Mouse (Mus musculus): ENCODE results near the gene Gnb2.

DNA sequence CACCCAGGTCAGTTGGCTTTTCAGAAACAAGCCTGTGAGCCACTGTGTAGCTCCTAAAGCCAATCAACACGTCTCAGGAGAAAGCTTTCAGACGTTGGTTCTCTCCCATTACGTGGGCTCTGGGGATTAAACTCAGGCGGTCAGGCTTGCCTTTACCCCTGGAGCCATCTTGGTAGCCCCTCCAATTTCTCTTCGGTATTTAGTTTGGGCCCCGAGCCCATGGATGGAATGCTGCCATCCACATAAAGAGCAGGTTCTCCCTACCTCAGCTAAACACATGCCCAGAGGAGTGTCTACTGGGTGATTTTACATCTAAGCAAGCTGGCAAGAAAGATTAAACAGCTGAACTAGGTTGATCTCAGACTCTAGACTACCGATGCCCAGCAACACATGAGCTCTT, 33.1 kb downstream of the Gnb2 start:
- TF ChIP-seq GATA1 (IDR thresholded peaks at IDR 0.05; ENCODE audit: borderline replicate concordance, low read length) (no peak), FLI1 (IDR thresholded peaks at IDR 0.05; ENCODE audit: low read length) (no peak)
